ENCODE assay signal across 9 mouse cellular contexts in the genomic region with DNA sequence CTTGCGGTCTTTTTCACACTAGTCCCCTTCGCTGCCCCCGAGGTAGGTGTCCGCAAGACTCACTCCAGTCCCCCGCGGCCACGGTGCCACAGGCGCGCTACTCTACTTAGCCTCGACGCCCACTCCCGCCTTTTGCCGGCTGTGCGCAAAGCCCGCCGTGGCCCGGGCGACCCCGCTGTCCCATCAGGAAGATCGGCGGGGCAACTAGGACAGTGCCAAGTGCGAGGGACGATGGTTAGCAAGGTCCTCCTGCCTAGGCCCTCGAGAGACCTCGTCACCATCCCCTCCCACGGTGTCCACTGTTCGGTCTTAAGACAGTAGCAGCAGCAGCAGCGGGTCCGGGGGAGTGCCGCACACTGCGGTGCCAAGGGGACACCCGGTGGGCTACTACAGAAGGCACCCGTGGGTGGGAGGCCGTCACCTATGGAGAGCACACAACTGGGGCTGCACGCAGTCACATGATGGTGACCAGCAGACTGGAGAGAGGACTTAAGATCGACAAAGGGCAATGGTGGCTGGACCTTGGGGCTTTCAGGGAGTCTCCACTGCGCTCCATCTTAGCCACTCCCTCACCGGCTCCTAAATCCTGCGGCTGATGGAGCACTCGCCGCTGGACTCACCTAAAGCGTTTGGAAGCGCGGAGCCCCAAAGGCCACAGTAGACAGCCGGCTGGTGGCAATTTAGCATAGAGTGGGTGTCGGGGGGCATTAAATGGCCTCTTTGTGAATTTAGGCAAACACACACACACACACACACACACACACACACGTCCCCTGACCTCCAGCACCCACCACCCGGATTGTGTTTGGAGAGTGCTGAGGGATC. TPM values are rescaled to one million over a fixed set of nuclear protein-coding genes. Genes with fewer than 3 reads are reported as not detected.
DNase-seq lines count a peak whose midpoint lies in the region; ATAC-seq and TF ChIP-seq lines count a peak whose summit lies in the region.
"Had no signal": no experiment of that assay in that cellular context is flagged by ENCODE, and none has a peak within 500 bp of the region (broad histone marks: within the 10 kb centered on the region; RNA-seq: fewer than 3 reads in every experiment).

No protein-coding gene starts in this region.

- no peaks in the 10 kb centered on the region for H3K27me3 ChIP-seq in testis, adult 2 months (ENCODE audit: control insufficient read depth, insufficient read depth, low read length)
- peaks cover 89% of the 10 kb centered on the region for H3K27me3 ChIP-seq in limb, embryonic 11.5 days (ENCODE audit: control insufficient read depth, insufficient read depth, low read length)

- WGBS in limb, embryonic 11.5 days, result under 1% methylated on average over 48 of the region's 48 CpGs

- peak overlapping the region; percentile 55 for H3K4me3 ChIP-seq in testis, adult 2 months (ENCODE audit: control insufficient read depth, low read depth, low read length)
- H3K4me3 ChIP-seq in limb, embryonic 11.5 days (ENCODE audit: low read depth, low read length), result 0 out of 2 replicates have a peak overlapping the region, but pooled peaks have one; percentile 5
- H3K4me3 ChIP-seq: liver, embryonic 13.5 days had no signal

- no peak overlapping the region for H3K4me2 ChIP-seq in limb, embryonic 11.5 days (ENCODE audit: low read depth, severe bottlenecking)
- H3K4me2 ChIP-seq: liver, embryonic 13.5 days had no signal

- no peaks in the 10 kb centered on the region for H3K36me3 ChIP-seq in testis, adult 2 months (ENCODE audit: control insufficient read depth, insufficient read depth, low read length)
- no peaks in the 10 kb centered on the region for H3K36me3 ChIP-seq in limb, embryonic 11.5 days (ENCODE audit: control insufficient read depth, insufficient read depth, low read length)
- H3K36me3 ChIP-seq: liver, embryonic 13.5 days had no signal

- no peaks in the 10 kb centered on the region for H3K9me3 ChIP-seq in limb, embryonic 11.5 days (ENCODE audit: control insufficient read depth, low read length)
- H3K9me3 ChIP-seq: liver, embryonic 13.5 days had no signal

- TF ChIP-seq CTCF in testis, adult 2 months (IDR thresholded peaks at IDR 0.05; ENCODE audit: control insufficient read depth, insufficient read depth, insufficient replicate concordance, low read depth, low read length), result no peak

- H3K9ac ChIP-seq in limb, embryonic 11.5 days (ENCODE audit: low read length), result no peak overlapping the region
- H3K9ac ChIP-seq: liver, embryonic 13.5 days had no signal

- peak; percentile 51 for DNase-seq in embryo, embryonic 11 days
- DNase-seq in embryo, embryonic 10 days (ENCODE audit: low spot score), result no peak
- DNase-seq in testis, postnatal 14 days (ENCODE audit: low spot score), result no peak
- DNase-seq in limb, embryonic 11.5 days (ENCODE audit: low spot score), result peak; percentile 70
- no peak for DNase-seq in right cerebral cortex, postnatal 36 days (ENCODE audit: low spot score in 2 of 2)
- no peak for DNase-seq in right cerebral cortex, adult 2 months (ENCODE audit: low spot score in 2 of 2)
- DNase-seq in urinary bladder, postnatal 4 days (ENCODE audit: low spot score in 2 of 2), result no peak
- DNase-seq: liver, embryonic 13.5 days had no signal

- peaks cover 24% of the 10 kb centered on the region for H3K4me1 ChIP-seq in testis, adult 2 months (ENCODE audit: control insufficient read depth, insufficient read depth, low read length)
- H3K4me1 ChIP-seq in limb, embryonic 11.5 days (ENCODE audit: control insufficient read depth, insufficient read depth, low read length), result peaks cover 39% of the 10 kb centered on the region

- H3K27ac ChIP-seq in testis, adult 2 months (ENCODE audit: control insufficient read depth, insufficient read depth, low read depth, low read length), result no peak overlapping the region
- H3K27ac ChIP-seq in limb, embryonic 11.5 days (replicated peaks; ENCODE audit: low read depth, low read length), result no peak overlapping the region
- H3K27ac ChIP-seq: liver, embryonic 13.5 days had no signal

- ATAC-seq in limb, embryonic 11.5 days (ENCODE audit: insufficient number of reproducible peaks, low FRiP score, low TSS enrichment, low read depth), result no peak; the same call in 1 of the 2 replicates

- TF ChIP-seq POLR2A in testis, adult 2 months (IDR thresholded peaks at IDR 0.05; ENCODE audit: control insufficient read depth, low read depth, low read length), result no peak

RNA-seq across cellular contexts. Expression of a gene that starts 15.3 kb away (rescaled TPM):
- polyA plus RNA-seq in testis, adult 2 months (2012; rRNA removed), result 4.3 and 5.0 TPM in 2 replicates
- 4.6 TPM in 2 replicates for polyA plus RNA-seq in limb, embryonic 11.5 days (2014; fragmentation: Nextera tagmentation; extraction: Ambion mirVana)

RNA-seq across cellular contexts. Expression of a gene that starts 37.7 kb away (rescaled TPM):
- 27.1 and 29.7 TPM in 2 replicates for polyA plus RNA-seq in testis, adult 2 months (2012; rRNA removed)
- 3.6 and 3.9 TPM in 2 replicates for polyA plus RNA-seq in limb, embryonic 11.5 days (2014; fragmentation: Nextera tagmentation; extraction: Ambion mirVana)

RNA-seq across cellular contexts. Expression of a gene that starts 46.4 kb away (rescaled TPM):
- 9.4 and 12.0 TPM in 2 replicates for polyA plus RNA-seq in testis, adult 2 months (2012; rRNA removed)
- polyA plus RNA-seq in limb, embryonic 11.5 days (2014; fragmentation: Nextera tagmentation; extraction: Ambion mirVana), result 45.0 and 46.7 TPM in 2 replicates

RNA-seq across cellular contexts. Expression of a gene that starts 55.6 kb away (rescaled TPM):
- 106 and 110 TPM in 2 replicates for polyA plus RNA-seq in testis, adult 2 months (2012; rRNA removed)
- polyA plus RNA-seq in limb, embryonic 11.5 days (2014; fragmentation: Nextera tagmentation; extraction: Ambion mirVana), result 93.1 and 93.4 TPM in 2 replicates

Comparison
In these comparisons a context has a peak if more than half of its experiments do, and no peak if none do; other contexts are left out.
1. DNase-seq: peak in embryo, embryonic 11 days (single experiment) and limb, embryonic 11.5 days (single experiment); none in embryo, embryonic 10 days (single experiment), testis, postnatal 14 days (single experiment), right cerebral cortex, postnatal 36 days (0 of 2), right cerebral cortex, adult 2 months (0 of 2) and urinary bladder, postnatal 4 days (0 of 2).